ENCODE assay signal across 24 mouse cellular contexts in genomic region chr6:81611980-81612379, GRCm38 (mm10).
A peak's percentile ranks its signal among the peaks of the same experiment; 100 is the strongest.
DNase-seq lines count a peak whose midpoint lies in the region; ATAC-seq lines count a peak whose summit lies in the region.
"Had no signal": no experiment of that assay in that cellular context is flagged by ENCODE, and none has a peak within 500 bp of the region (broad histone marks: within the 10 kb centered on the region; RNA-seq: fewer than 3 reads in every experiment).

No protein-coding gene starts in this region.

- H3K4me3 ChIP-seq in heart, embryonic 12.5 days = no peak overlapping the region
- no peak overlapping the region for H3K4me3 ChIP-seq in kidney, embryonic 15.5 days (replicated peaks)
- H3K4me3 ChIP-seq in lung, embryonic 15.5 days = no peak overlapping the region
- H3K4me3 ChIP-seq: embryonic facial prominence, embryonic 10.5 days; embryonic facial prominence, embryonic 13.5 days; erythroblast, embryonic 14.5 days; forebrain, embryonic 12.5 days; forebrain, embryonic 15.5 days; heart, adult 2 months; heart, embryonic 10.5 days; hindbrain, embryonic 12.5 days; hindbrain, embryonic 15.5 days had no signal

- H3K27me3 ChIP-seq in heart, embryonic 12.5 days (replicated peaks) = no peaks in the 10 kb centered on the region
- no peaks in the 10 kb centered on the region for H3K27me3 ChIP-seq in kidney, embryonic 15.5 days
- no peaks in the 10 kb centered on the region for H3K27me3 ChIP-seq in lung, embryonic 15.5 days
- H3K27me3 ChIP-seq: embryonic facial prominence, embryonic 13.5 days; forebrain, embryonic 12.5 days; forebrain, embryonic 15.5 days; hindbrain, embryonic 12.5 days; hindbrain, embryonic 15.5 days had no signal

- H3K4me2 ChIP-seq in heart, embryonic 12.5 days = no peak overlapping the region
- no peak overlapping the region for H3K4me2 ChIP-seq in kidney, embryonic 15.5 days
- H3K4me2 ChIP-seq in lung, embryonic 15.5 days = no peak overlapping the region
- H3K4me2 ChIP-seq: embryonic facial prominence, embryonic 13.5 days; forebrain, embryonic 12.5 days; forebrain, embryonic 15.5 days; hindbrain, embryonic 12.5 days; hindbrain, embryonic 15.5 days had no signal

- no peak for ATAC-seq in heart, embryonic 12.5 days (ENCODE audit: insufficient number of reproducible peaks, low FRiP score)
- peak; percentile 40; the same call in 1 of the 2 replicates for ATAC-seq in kidney, embryonic 15.5 days (replicated peaks; ENCODE audit: low FRiP score)
- no peak; the same call in 1 of the 2 replicates for ATAC-seq in lung, embryonic 15.5 days (ENCODE audit: borderline replicate concordance, extremely low read depth, low FRiP score, low TSS enrichment)
- ATAC-seq: activated CD4-positive, CD25-positive, alpha-beta regulatory T cell, adult 4 months; forebrain, embryonic 15.5 days had no signal

- no peaks in the 10 kb centered on the region for H3K9me3 ChIP-seq in heart, embryonic 12.5 days (replicated peaks)
- no peaks in the 10 kb centered on the region for H3K9me3 ChIP-seq in kidney, embryonic 15.5 days (replicated peaks)
- H3K9me3 ChIP-seq in lung, embryonic 15.5 days = no peaks in the 10 kb centered on the region
- H3K9me3 ChIP-seq: embryonic facial prominence, embryonic 10.5 days; embryonic facial prominence, embryonic 13.5 days; forebrain, embryonic 12.5 days; forebrain, embryonic 15.5 days; heart, embryonic 10.5 days; hindbrain, embryonic 12.5 days; hindbrain, embryonic 15.5 days had no signal

- no peak overlapping the region for H3K9ac ChIP-seq in heart, embryonic 12.5 days
- no peak overlapping the region for H3K9ac ChIP-seq in kidney, embryonic 15.5 days
- no peak overlapping the region for H3K9ac ChIP-seq in lung, embryonic 15.5 days
- H3K9ac ChIP-seq: embryonic facial prominence, embryonic 13.5 days; forebrain, embryonic 12.5 days; forebrain, embryonic 15.5 days; hindbrain, embryonic 12.5 days; hindbrain, embryonic 15.5 days had no signal

- peak; percentile 45 for DNase-seq in heart, adult 11 months
- no peak for DNase-seq in kidney, adult 18-20 months
- no peak for DNase-seq in lung, postnatal 4 days
- DNase-seq: adrenal gland, adult 8-10 months; adrenal gland, postnatal 25 days; cerebellum, adult 11-12 months; cerebellum, adult 8-10 months; cerebellum, postnatal 10 days; cerebellum, postnatal 36 days; embryo, embryonic 11 days; gastrocnemius, postnatal 25 days; heart, adult 2 months had no signal

- peaks cover 5% of the 10 kb centered on the region; the same call in 1 of the 2 replicates for H3K4me1 ChIP-seq in heart, embryonic 12.5 days (replicated peaks)
- H3K4me1 ChIP-seq in kidney, embryonic 15.5 days = no peaks in the 10 kb centered on the region
- H3K4me1 ChIP-seq in lung, embryonic 15.5 days = 0 out of 2 replicates have a peak, but pooled peaks cover 4% of the 10 kb centered on the region
- H3K4me1 ChIP-seq: embryonic facial prominence, embryonic 10.5 days; embryonic facial prominence, embryonic 13.5 days; forebrain, embryonic 12.5 days; forebrain, embryonic 15.5 days; hindbrain, embryonic 12.5 days; hindbrain, embryonic 15.5 days had no signal

- H3K27ac ChIP-seq in heart, embryonic 12.5 days (ENCODE audit: poor library complexity, severe bottlenecking) = no peak overlapping the region
- H3K27ac ChIP-seq in kidney, embryonic 15.5 days = no peak overlapping the region
- H3K27ac ChIP-seq in lung, embryonic 15.5 days = peak overlapping the region; percentile 37; the same call in 1 of the 2 replicates
- H3K27ac ChIP-seq: embryonic facial prominence, embryonic 10.5 days; embryonic facial prominence, embryonic 13.5 days; forebrain, embryonic 12.5 days; forebrain, embryonic 15.5 days; heart, adult 2 months; heart, embryonic 10.5 days; hindbrain, embryonic 12.5 days; hindbrain, embryonic 15.5 days had no signal

- 84% methylated on average over 6 of the region's 6 CpGs for WGBS in heart, embryonic 12.5 days
- WGBS in kidney, embryonic 15.5 days = 82% methylated on average over 6 of the region's 6 CpGs
- 74% methylated on average over 6 of the region's 6 CpGs for WGBS in lung, embryonic 15.5 days

- no peaks in the 10 kb centered on the region for H3K36me3 ChIP-seq in heart, embryonic 12.5 days
- no peaks in the 10 kb centered on the region for H3K36me3 ChIP-seq in kidney, embryonic 15.5 days
- H3K36me3 ChIP-seq in lung, embryonic 15.5 days = no peaks in the 10 kb centered on the region
- H3K36me3 ChIP-seq: embryonic facial prominence, embryonic 10.5 days; embryonic facial prominence, embryonic 13.5 days; forebrain, embryonic 12.5 days; forebrain, embryonic 15.5 days; heart, embryonic 10.5 days; hindbrain, embryonic 12.5 days; hindbrain, embryonic 15.5 days had no signal
